Mouse (Mus musculus) cerebellum, adult 9-11 months (tissue): ENCODE measurements around the gene Fam83c.

ENCODE experiments used
- DNase-seq: peaks from one replicate; pipeline ENCODE4 v3.0.0; 2022

Fam83c gene

GRCm38 (mm10) chr2:155787949-155788931, 46.4 kb downstream of the Fam83c start:
- DNase-seq, result peak; percentile 72

- DNase-seq, result no peak
These were observed 47.7 kb downstream of the Fam83c start for GRCm38 (mm10) chr2:155786905-155787304.

GRCm38 (mm10) chr2:155784534-155784933, 50.1 kb downstream of the Fam83c start:
- peak; percentile 74 for DNase-seq

- no peak for DNase-seq
These were observed 55.1 kb downstream of the Fam83c start for GRCm38 (mm10) chr2:155779506-155779905.

- no peak for DNase-seq
These were observed 55.6 kb downstream of the Fam83c start for GRCm38 (mm10) chr2:155779066-155779465.

- no peak for DNase-seq
These were observed 56.6 kb downstream of the Fam83c start for GRCm38 (mm10) chr2:155778004-155778403.

- DNase-seq, result no peak
These were observed 57.0 kb downstream of the Fam83c start for GRCm38 (mm10) chr2:155777688-155777985.
